Comparison of ENCODE assay signal across 8 mouse cellular contexts in genomic region chr5:129942073-129942939, GRCm38 (mm10). TPM values are rescaled to one million over a fixed set of nuclear protein-coding genes. Genes with fewer than 3 reads are reported as not detected.
A peak's percentile ranks its signal among the peaks of the same experiment; 100 is the strongest.
DNase-seq lines count a peak whose midpoint lies in the region; ATAC-seq and TF ChIP-seq lines count a peak whose summit lies in the region.
"Not testable (repeated sequence)": the region's sequence is repeated elsewhere in the genome, so short reads cannot be mapped to it uniquely, and the experiment has no call there.

No protein-coding gene starts in this region.

- H3K79me2 ChIP-seq in MEL (ENCODE audit: control insufficient read depth, insufficient read depth, low read length, poor library complexity), result peaks cover 29% of the 10 kb centered on the region

- H3K27me3 ChIP-seq in MEL (ENCODE audit: control insufficient read depth in 1 of 2, insufficient read depth in 2 of 2, low read length in 2 of 2); forebrain, postnatal 0 days (ENCODE audit: insufficient read depth, low read length); neural tube, embryonic 14.5 days (ENCODE audit: control insufficient read depth, insufficient read depth, low read length): not testable (repeated sequence)

- peak overlapping the region; percentile 81 for H3K4me2 ChIP-seq in forebrain, postnatal 0 days (ENCODE audit: low read depth)
- peak overlapping the region; percentile 80 for H3K4me2 ChIP-seq in neural tube, embryonic 14.5 days (ENCODE audit: low read depth, low read length)

- 1% methylated on average over 46 of the region's 82 CpGs for WGBS in forebrain, postnatal 0 days
- 0% methylated on average over 35 of the region's 82 CpGs for WGBS in neural tube, embryonic 14.5 days

- TF ChIP-seq EP300 in MEL (IDR thresholded peaks at IDR 0.05; ENCODE audit: low read depth in 1 of 2, low read length in 2 of 2), result peak in 1 of 2 experiments; percentile 7; a peak in 1 of 4 replicates

- H3K4me3 ChIP-seq in MEL (ENCODE audit: control insufficient read depth in 1 of 2, insufficient read depth in 1 of 2, low read depth in 2 of 2, low read length in 2 of 2), result peak overlapping the region; percentile 71 to 93
- peak overlapping the region; percentile 74 for H3K4me3 ChIP-seq in forebrain, postnatal 0 days (ENCODE audit: low read depth, low read length)
- peak overlapping the region; percentile 69 for H3K4me3 ChIP-seq in neural tube, embryonic 14.5 days (ENCODE audit: low read depth, low read length)

- peaks cover 6 to 26% of the 10 kb centered on the region in 2 experiments for H3K36me3 ChIP-seq in MEL (ENCODE audit: control insufficient read depth in 1 of 2, insufficient read depth in 2 of 2, low read length in 2 of 2)
- not testable (repeated sequence) for H3K36me3 ChIP-seq in forebrain, postnatal 0 days (ENCODE audit: insufficient read depth); neural tube, embryonic 14.5 days (ENCODE audit: control insufficient read depth, insufficient read depth, low read length)

- TF ChIP-seq CTCF in MEL (IDR thresholded peaks at IDR 0.05 in 2 of 3, conservative IDR thresholded peaks at IDR 0.05 in 1 of 3; ENCODE audit: control insufficient read depth in 1 of 3, insufficient read depth in 1 of 3, low read depth in 2 of 3, low read length in 3 of 3, poor library complexity in 1 of 3, severe bottlenecking in 1 of 3); forebrain, postnatal 0 days (IDR thresholded peaks at IDR 0.05; ENCODE audit: low read depth): not testable (repeated sequence)

- peak overlapping the region; percentile 71 for H3K9ac ChIP-seq in MEL (ENCODE audit: control insufficient read depth, low read depth, low read length, poor library complexity, severe bottlenecking)
- H3K9ac ChIP-seq in forebrain, postnatal 0 days, result peak overlapping the region; percentile 73
- H3K9ac ChIP-seq in neural tube, embryonic 14.5 days (replicated peaks; ENCODE audit: low read depth, low read length), result peak overlapping the region; percentile 76

- not testable (repeated sequence) for H3K9me3 ChIP-seq in MEL (replicated peaks; ENCODE audit: insufficient read depth, low read length); forebrain, postnatal 0 days (ENCODE audit: low read length); neural tube, embryonic 14.5 days (ENCODE audit: control insufficient read depth, low read length)

- TF ChIP-seq POLR2A in MEL (IDR thresholded peaks at IDR 0.05; ENCODE audit: control insufficient read depth in 1 of 2, insufficient read depth in 1 of 2, low read depth in 1 of 2, low read length in 2 of 2, poor library complexity in 1 of 2), result 0 out of 4 replicates have a peak, but pooled peaks of 1 of the 2 experiments have one; percentile 20

- peak overlapping the region; percentile 56 for H3K27ac ChIP-seq in MEL (ENCODE audit: control insufficient read depth, low read depth, low read length)
- peak overlapping the region; percentile 59; the same call in 1 of the 2 replicates for H3K27ac ChIP-seq in forebrain, postnatal 0 days (ENCODE audit: low read depth, low read length)
- H3K27ac ChIP-seq in neural tube, embryonic 14.5 days (ENCODE audit: low read depth, low read length), result peak overlapping the region; percentile 60

- ATAC-seq in forebrain, postnatal 0 days, result peak; percentile 37
- ATAC-seq in neural tube, embryonic 14.5 days (ENCODE audit: low read depth), result peak; percentile 68

- DNase-seq in MEL (ENCODE audit: low read depth, low spot score), result peak; percentile 77
- DNase-seq in cerebellum, adult 8-10 months, result peak; percentile 52
- DNase-seq in forebrain, postnatal 0 days, result peak; percentile 21
- DNase-seq in heart, postnatal 36 days, result peak; percentile 16 to 49
- peak; percentile 25 for DNase-seq in layer of hippocampus, adult 11-12 months (ENCODE audit: low spot score)
- peak; percentile 27 to 30 for DNase-seq in lung, adult 18-20 months
- DNase-seq in testis, postnatal 10 days (ENCODE audit: low spot score), result peak; percentile 71

- H3K4me1 ChIP-seq in MEL (ENCODE audit: control insufficient read depth in 1 of 2, insufficient read depth in 2 of 2, low read length in 2 of 2), result peaks cover 20 to 22% of the 10 kb centered on the region in 2 experiments
- H3K4me1 ChIP-seq in forebrain, postnatal 0 days (ENCODE audit: insufficient read depth); neural tube, embryonic 14.5 days (ENCODE audit: control insufficient read depth, insufficient read depth, low read length): not testable (repeated sequence)

- not testable (repeated sequence) for TF ChIP-seq RAD21 in MEL (IDR thresholded peaks at IDR 0.05; ENCODE audit: low read depth, low read length)

- intact Hi-C loops in heart, postnatal 36 days (cut with DNase I), result loop anchor here (5.0 kb wide), 1 partner anchor 230 kb away; the partner anchor contains the start of gene Rabgef1

TF ChIP-seq in MEL, 35 proteins besides CTCF, POLR2A, EP300 and RAD21:
- TF ChIP-seq SIN3A (IDR thresholded peaks at IDR 0.05; ENCODE audit: low read length) (peak; percentile 55), UBTF (IDR thresholded peaks at IDR 0.05; ENCODE audit: borderline replicate concordance, insufficient read depth, low read depth, low read length) (0 out of 2 replicates have a peak, but pooled peaks have one; percentile 74), ETS1 (IDR thresholded peaks at IDR 0.05; ENCODE audit: low read depth, low read length) (peak; percentile 21; the same call in 1 of the 2 replicates), TCF12 (IDR thresholded peaks at IDR 0.05; ENCODE audit: low read depth, low read length) (0 out of 2 replicates have a peak, but pooled peaks have one; percentile 13)

RNA-seq across cellular contexts. Expression of gene Vkorc1l1, which starts 0.5 kb away (rescaled TPM):
- 22.9 and 24.2 TPM in 2 replicates for total RNA-seq in MEL (2012; rRNA removed)
- polyA plus RNA-seq in MEL (2012; ENCODE audit: insufficient read depth in 1 of 2, insufficient read length in 2 of 2, low read depth in 1 of 2, low replicate concordance in 2 of 2, missing spikeins in 1 of 2), result 10 to 100 TPM in 1 of 2 experiments, not detected in 1; 42.4 TPM
- total RNA-seq in forebrain, postnatal 0 days (2014; rRNA removed), result 43.5 and 52.8 TPM in 2 replicates
- 16.9 and 22.0 TPM in 2 replicates for polyA plus RNA-seq in forebrain, postnatal 0 days (2015; fragmentation: Nextera tagmentation; extraction: Ambion mirVana)
- total RNA-seq in heart, postnatal 36 days (2021), result 10 to 100 TPM; 16.4 to 18.4 TPM
- 26.2 and 31.5 TPM in 2 replicates for polyA plus RNA-seq in neural tube, embryonic 14.5 days (2014; fragmentation: Nextera tagmentation; extraction: Ambion mirVana)

RNA-seq across cellular contexts. Expression of gene Nupr1l, which starts 34.0 kb away (rescaled TPM):
- 0.59 and 1.2 TPM in 2 replicates for total RNA-seq in MEL (2012; rRNA removed)
- under 1 TPM in 1 of 2 experiments, not detected in 1; 0.88 TPM for polyA plus RNA-seq in MEL (2012; ENCODE audit: insufficient read depth in 1 of 2, insufficient read length in 2 of 2, low read depth in 1 of 2, low replicate concordance in 2 of 2, missing spikeins in 1 of 2)
- total RNA-seq in forebrain, postnatal 0 days (2014; rRNA removed), result 1.4 and 3.0 TPM in 2 replicates
- 5.5 and 5.6 TPM in 2 replicates for polyA plus RNA-seq in forebrain, postnatal 0 days (2015; fragmentation: Nextera tagmentation; extraction: Ambion mirVana)
- under 1 TPM; 0.58 to 0.98 TPM for total RNA-seq in heart, postnatal 36 days (2021)
- polyA plus RNA-seq in neural tube, embryonic 14.5 days (2014; fragmentation: Nextera tagmentation; extraction: Ambion mirVana), result 3.7 and 3.8 TPM in 2 replicates

RNA-seq across cellular contexts. Expression of gene Phkg1, which starts 44.0 kb away (rescaled TPM):
- 0.26 and 0.62 TPM in 2 replicates for total RNA-seq in MEL (2012; rRNA removed)
- polyA plus RNA-seq in MEL (2012; ENCODE audit: insufficient read depth in 1 of 2, insufficient read length in 2 of 2, low read depth in 1 of 2, low replicate concordance in 2 of 2, missing spikeins in 1 of 2), result under 1 TPM in 1 of 2 experiments, not detected in 1; 0.72 TPM
- total RNA-seq in forebrain, postnatal 0 days (2014; rRNA removed), result 1.2 and 1.4 TPM in 2 replicates
- 0.50 and 1.3 TPM in 2 replicates for polyA plus RNA-seq in forebrain, postnatal 0 days (2015; fragmentation: Nextera tagmentation; extraction: Ambion mirVana)
- 10 to 100 TPM; 17.3 to 19.8 TPM for total RNA-seq in heart, postnatal 36 days (2021)
- polyA plus RNA-seq in neural tube, embryonic 14.5 days (2014; fragmentation: Nextera tagmentation; extraction: Ambion mirVana), result 0.58 and 0.92 TPM in 2 replicates

RNA-seq across cellular contexts. Expression of gene Zbed5, which starts 46.8 kb away (rescaled TPM):
- 2.5 and 4.2 TPM in 2 replicates for total RNA-seq in MEL (2012; rRNA removed)
- polyA plus RNA-seq in MEL (2012; ENCODE audit: insufficient read depth in 1 of 2, insufficient read length in 2 of 2, low read depth in 1 of 2, low replicate concordance in 2 of 2, missing spikeins in 1 of 2), result 1 to 10 TPM in 1 of 2 experiments, not detected in 1; 4.0 TPM
- 21.2 and 23.6 TPM in 2 replicates for total RNA-seq in forebrain, postnatal 0 days (2014; rRNA removed)
- 8.3 and 9.8 TPM in 2 replicates for polyA plus RNA-seq in forebrain, postnatal 0 days (2015; fragmentation: Nextera tagmentation; extraction: Ambion mirVana)
- under 1 TPM; 0.39 to 0.51 TPM for total RNA-seq in heart, postnatal 36 days (2021)
- 14.9 and 18.6 TPM in 2 replicates for polyA plus RNA-seq in neural tube, embryonic 14.5 days (2014; fragmentation: Nextera tagmentation; extraction: Ambion mirVana)

RNA-seq across cellular contexts. Expression of gene Chchd2, which starts 55.0 kb away (rescaled TPM):
- 905 and 951 TPM in 2 replicates for total RNA-seq in MEL (2012; rRNA removed)
- 100 to 1,000 TPM in 1 of 2 experiments, not detected in 1; 588 TPM for polyA plus RNA-seq in MEL (2012; ENCODE audit: insufficient read depth in 1 of 2, insufficient read length in 2 of 2, low read depth in 1 of 2, low replicate concordance in 2 of 2, missing spikeins in 1 of 2)
- total RNA-seq in forebrain, postnatal 0 days (2014; rRNA removed), result 905 and 1,053 TPM in 2 replicates
- polyA plus RNA-seq in forebrain, postnatal 0 days (2015; fragmentation: Nextera tagmentation; extraction: Ambion mirVana), result 889 and 1,240 TPM in 2 replicates
- total RNA-seq in heart, postnatal 36 days (2021), result 1,000 to 10,000 TPM; 1,104 TPM
- polyA plus RNA-seq in neural tube, embryonic 14.5 days (2014; fragmentation: Nextera tagmentation; extraction: Ambion mirVana), result 717 and 752 TPM in 2 replicates

Comparison
In these comparisons a context has a peak if more than half of its experiments do, and no peak if none do; other contexts are left out.
1. Peak in every context shown above with its lines: DNase-seq, ATAC-seq, H3K4me3 ChIP-seq and H3K27ac ChIP-seq.
2. DNase-seq: peak in every context shown above with its lines; median percentile 77 in MEL; 71 in testis, postnatal 10 days; 52 in cerebellum, adult 8-10 months; 32 in heart, postnatal 36 days; 28 in lung, adult 18-20 months; 25 in layer of hippocampus, adult 11-12 months; 21 in forebrain, postnatal 0 days.